Mouse (Mus musculus) E14TG2a.4 (cell line): ENCODE results near the gene Rev1.

ENCODE experiments used
- H3K27me3 ChIP-seq: 2 replicates; pipeline ENCODE4 v1.6.1; 2014; ENCODE audit warnings: low read length, control low read depth; ENCODE audit not compliant: insufficient read depth
- H3K36me3 ChIP-seq: 2 replicates; pipeline ENCODE4 v1.6.1; 2014; ENCODE audit warnings: low read length, control low read depth; ENCODE audit not compliant: insufficient read depth
- H3K4me1 ChIP-seq: replicated peaks from 2 replicates; pipeline ENCODE4 v1.6.1; 2014; ENCODE audit warnings: low read depth, low read length, control low read depth
- H3K4me3 ChIP-seq: replicated peaks from 2 replicates; pipeline ENCODE4 v1.5.1; 2014; ENCODE audit warnings: mild to moderate bottlenecking, low read length
- H3K9me3 ChIP-seq: 2 replicates; pipeline ENCODE4 v1.6.1; 2014; ENCODE audit warnings: low read length, control low read depth
- CTCF ChIP-seq: conservative IDR thresholded peaks from 2 replicates; pipeline ENCODE4 v1.5.1; 2014; ENCODE audit warnings: low read length
- NANOG ChIP-seq: IDR thresholded peaks from 2 replicates; pipeline ENCODE4 v1.6.1; 2014; ENCODE audit warnings: borderline replicate concordance, low read length, mixed read lengths
- POU5F1 ChIP-seq: IDR thresholded peaks from 2 replicates; pipeline ENCODE4 v1.6.1; 2014; ENCODE audit warnings: low read length, borderline replicate concordance

Gene Rev1

DNA sequence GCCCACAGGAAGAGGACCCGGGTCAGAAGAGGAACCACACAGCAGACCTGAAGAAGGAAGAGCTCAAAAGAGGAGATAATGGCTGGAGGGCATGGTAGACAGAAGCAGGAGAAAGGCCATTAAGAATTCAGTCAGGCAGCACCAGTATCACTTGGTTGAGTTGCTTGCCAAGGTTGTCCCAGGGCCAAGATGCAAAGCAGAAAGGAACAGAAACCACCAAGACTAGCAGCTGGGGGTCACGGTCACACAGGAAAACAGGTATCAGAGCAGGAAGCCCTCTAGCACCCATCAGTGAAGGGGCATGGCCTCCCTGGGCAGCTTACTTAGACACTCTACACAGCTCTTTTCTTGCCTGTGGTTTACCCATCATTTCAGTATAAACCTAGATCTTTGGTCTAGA lies 9.8 kb upstream of the Rev1 start:
- peaks cover 5% of the 10 kb centered on the region; the same call in 1 of the 2 replicates for H3K9me3 ChIP-seq
- no peak overlapping the region for H3K4me3 ChIP-seq
- peaks cover 17% of the 10 kb centered on the region for H3K27me3 ChIP-seq
- TF ChIP-seq CTCF (no peak), NANOG (no peak), POU5F1 (no peak)
- no peaks in the 10 kb centered on the region for H3K4me1 ChIP-seq
- no peaks in the 10 kb centered on the region for H3K36me3 ChIP-seq

DNA sequence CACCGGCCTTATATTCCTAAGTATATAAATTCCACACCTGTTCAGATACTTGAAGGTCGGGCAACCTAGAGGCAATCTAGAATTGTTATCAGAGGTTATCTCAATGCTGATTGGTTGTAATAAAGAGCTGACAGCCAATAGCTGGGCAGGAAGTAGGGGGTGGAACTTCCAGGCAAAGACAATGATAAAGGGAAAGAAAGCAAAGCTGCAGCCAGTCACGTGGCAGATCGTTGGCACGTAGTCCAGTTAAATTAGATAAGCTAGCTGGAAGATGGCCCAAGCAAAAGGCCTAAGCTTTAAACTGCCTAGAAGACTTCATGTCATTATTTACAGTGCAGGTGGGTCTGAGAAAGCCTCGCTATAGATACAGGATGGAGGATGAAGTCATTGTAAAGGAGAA lies 3.3 kb upstream of the Rev1 start:
- Histone ChIP-seq H3K27me3 (peaks cover 18% of the 10 kb centered on the region; the same call in 1 of the 2 replicates), H3K36me3 (no peaks in the 10 kb centered on the region)
- TF ChIP-seq CTCF: no peak
- TF ChIP-seq POU5F1: no peak
- TF ChIP-seq NANOG: no peak

DNA sequence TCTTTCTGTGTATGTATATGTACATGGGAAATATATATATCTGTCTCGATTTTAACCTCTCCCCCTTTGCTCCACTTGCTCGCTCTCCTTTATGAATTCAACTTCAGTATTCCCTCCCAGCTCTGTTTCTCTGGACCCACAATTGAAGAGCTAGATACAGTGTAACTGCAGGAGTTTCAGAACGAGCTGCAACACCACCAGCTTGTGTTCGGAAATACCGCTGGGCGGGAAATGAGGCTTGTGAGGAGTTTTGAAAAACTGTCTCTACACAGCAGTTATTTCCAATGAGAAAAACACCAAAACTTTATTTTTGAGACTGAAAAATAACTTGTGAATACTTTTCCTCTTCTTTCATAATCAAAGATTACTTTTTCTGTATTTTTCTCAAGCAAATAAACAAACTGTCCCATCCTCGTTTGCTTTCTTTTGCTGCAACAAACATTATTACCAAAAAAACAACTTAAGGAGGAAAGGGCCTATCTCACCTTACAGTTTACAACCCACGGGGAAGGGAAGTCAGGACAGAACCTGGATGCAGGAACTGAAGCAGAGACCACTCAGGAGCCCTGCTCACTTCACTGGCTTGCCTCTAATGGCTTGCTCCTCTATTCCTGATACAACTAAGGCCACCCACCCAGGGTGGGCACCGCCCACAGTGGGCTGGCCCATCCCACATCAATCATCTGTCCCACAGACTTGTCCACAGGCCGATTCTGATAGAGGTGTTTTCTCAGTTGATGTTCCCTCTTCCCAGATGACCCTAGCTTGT lies 1.3 kb upstream of the Rev1 start:
- Histone ChIP-seq H3K9me3 (peaks cover 5% of the 10 kb centered on the region; the same call in 1 of the 2 replicates), H3K4me3 (peak overlapping the region; percentile 95; the same call in 1 of the 2 replicates), H3K36me3 (peaks cover 15% of the 10 kb centered on the region), H3K4me1 (peaks cover 36% of the 10 kb centered on the region), H3K27me3 (peaks cover 15% of the 10 kb centered on the region; the same call in 1 of the 2 replicates)
- no peak for TF ChIP-seq CTCF
- no peak for TF ChIP-seq NANOG
- TF ChIP-seq POU5F1: no peak

More for the DNA sequence above, 3.3 kb upstream of the Rev1 start:
- Histone ChIP-seq H3K4me1 (peaks cover 19% of the 10 kb centered on the region), H3K9me3 (peaks cover 5% of the 10 kb centered on the region; the same call in 1 of the 2 replicates), H3K4me3 (no peak overlapping the region)

DNA sequence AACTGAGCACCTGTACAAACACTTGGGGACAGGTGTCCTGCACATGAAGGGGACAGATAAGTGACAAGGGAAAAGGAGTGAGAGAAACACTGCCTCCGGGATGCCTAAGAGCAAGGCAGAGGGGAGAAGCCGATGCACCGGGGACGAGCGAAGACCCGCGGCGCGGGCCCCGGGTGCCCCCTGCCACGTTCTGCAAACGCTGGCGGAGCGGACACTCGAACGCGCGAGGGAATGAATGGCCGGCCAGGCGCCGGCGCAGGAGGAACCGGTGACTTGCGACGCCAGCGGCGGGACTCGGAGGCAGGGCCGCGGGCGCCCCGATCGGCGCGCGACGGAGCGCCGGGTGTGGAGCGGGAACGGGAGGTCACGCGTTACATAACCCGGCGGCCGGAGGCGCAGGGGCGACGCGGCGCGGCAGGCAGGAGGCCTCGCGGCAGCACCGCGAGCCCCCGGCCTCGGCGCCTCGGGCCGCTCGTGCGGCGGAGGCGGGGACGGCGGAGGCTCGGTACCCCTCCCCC lies 623 bp downstream of the Rev1 start:
- no peaks in the 10 kb centered on the region for H3K9me3 ChIP-seq
- peaks cover 51% of the 10 kb centered on the region for H3K4me1 ChIP-seq

DNA sequence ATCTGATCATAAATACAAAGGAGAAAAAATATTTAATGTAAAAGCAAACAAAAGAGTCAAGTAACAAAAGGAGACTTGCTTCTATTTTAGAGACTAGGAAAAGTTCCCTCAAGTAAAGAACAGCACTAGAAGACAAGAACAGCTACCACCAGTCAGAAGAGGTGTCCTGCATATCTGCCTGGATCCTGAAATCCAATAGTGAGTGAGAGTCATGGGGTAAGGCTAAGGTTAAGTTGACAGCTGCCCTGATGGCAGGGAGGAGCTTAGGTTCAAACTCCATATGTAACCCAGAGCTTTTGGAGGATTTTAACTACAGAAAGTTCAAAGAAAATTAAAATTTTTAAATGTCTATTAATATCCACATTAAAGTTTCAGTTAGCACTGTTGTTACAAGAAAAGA lies 2.6 kb downstream of the Rev1 start:
- Histone ChIP-seq H3K4me1 (peaks cover 67% of the 10 kb centered on the region), H3K9me3 (no peaks in the 10 kb centered on the region), H3K4me3 (peak overlapping the region; percentile 95; the same call in 1 of the 2 replicates), H3K27me3 (peaks cover 2% of the 10 kb centered on the region; the same call in 1 of the 2 replicates), H3K36me3 (peaks cover 43% of the 10 kb centered on the region)
- no peak for TF ChIP-seq CTCF
- TF ChIP-seq POU5F1: no peak
- TF ChIP-seq NANOG: no peak

More for the DNA sequence above, 623 bp downstream of the Rev1 start:
- Histone ChIP-seq H3K36me3 (peaks cover 29% of the 10 kb centered on the region), H3K27me3 (peaks cover 8% of the 10 kb centered on the region; the same call in 1 of the 2 replicates), H3K4me3 (peak overlapping the region; percentile 95)
- TF ChIP-seq CTCF: no peak
- no peak for TF ChIP-seq POU5F1
- TF ChIP-seq NANOG: no peak

DNA sequence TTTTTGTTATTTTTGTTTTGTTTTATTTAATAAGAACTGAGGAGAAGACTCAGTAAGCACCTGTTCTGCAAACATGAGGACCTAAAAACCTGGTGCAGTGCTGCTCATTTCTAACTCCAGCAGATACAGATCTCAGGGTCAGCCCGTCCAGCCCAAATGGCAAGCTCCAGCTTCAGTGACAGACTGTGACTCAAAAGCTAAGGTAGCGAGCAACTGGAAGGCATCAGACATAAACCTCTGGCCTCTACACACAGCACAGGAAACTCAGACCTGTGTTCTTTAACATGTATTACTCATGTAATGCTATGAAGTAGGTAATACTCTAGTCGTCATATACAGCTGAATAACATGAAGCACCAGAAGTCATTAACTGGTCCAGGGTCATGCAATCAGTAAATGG lies 3.2 kb downstream of the Rev1 start:
- Histone ChIP-seq H3K9me3 (no peaks in the 10 kb centered on the region), H3K4me3 (no peak overlapping the region), H3K36me3 (peaks cover 48% of the 10 kb centered on the region), H3K27me3 (no peaks in the 10 kb centered on the region), H3K4me1 (peaks cover 73% of the 10 kb centered on the region)
- TF ChIP-seq NANOG (no peak), POU5F1 (no peak), CTCF (no peak)

DNA sequence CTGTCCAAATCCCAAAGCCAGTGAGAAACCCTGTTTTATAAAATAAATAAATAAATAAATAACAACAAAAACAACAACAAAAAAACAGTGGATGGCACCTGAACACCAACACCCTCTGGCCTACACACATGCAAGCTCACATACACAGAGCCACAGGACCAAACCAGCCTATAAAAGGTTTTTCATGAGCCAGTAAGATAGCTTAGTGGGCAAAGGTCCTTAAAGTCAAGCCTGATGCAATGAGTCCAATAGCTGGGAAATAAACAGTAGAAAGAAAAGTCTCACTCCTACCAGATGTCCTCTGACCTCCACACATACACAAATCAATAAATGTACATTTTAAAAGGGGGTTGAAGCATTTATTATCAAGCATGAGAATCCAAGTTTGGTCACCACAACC lies 5.3 kb downstream of the Rev1 start:
- Histone ChIP-seq H3K4me3 (no peak overlapping the region), H3K27me3 (no peaks in the 10 kb centered on the region), H3K4me1 (peaks cover 67% of the 10 kb centered on the region), H3K36me3 (peaks cover 59% of the 10 kb centered on the region), H3K9me3 (no peaks in the 10 kb centered on the region)
- TF ChIP-seq NANOG (no peak), POU5F1 (no peak), CTCF (no peak)

DNA sequence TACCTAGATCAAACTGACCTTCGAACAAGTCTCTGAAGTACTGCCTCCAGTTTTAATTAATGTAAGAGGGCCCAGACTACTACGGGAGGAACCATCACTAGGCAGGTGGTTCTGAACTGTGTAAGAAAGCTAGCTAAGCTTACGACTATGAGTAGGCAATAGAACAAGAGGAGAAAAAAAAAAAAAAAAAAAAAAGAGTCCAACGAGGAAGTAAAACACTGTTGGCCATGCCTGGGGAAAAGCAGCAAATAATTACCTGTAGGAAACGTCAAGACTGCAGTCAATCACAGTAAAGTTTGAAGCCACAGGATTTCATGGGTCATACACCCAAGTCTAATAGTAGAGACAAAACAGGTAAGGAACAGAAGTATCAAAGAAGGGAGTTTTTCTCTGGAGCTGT lies 8.7 kb downstream of the Rev1 start:
- no peaks in the 10 kb centered on the region for H3K27me3 ChIP-seq
- no peak for TF ChIP-seq POU5F1
- TF ChIP-seq CTCF: no peak
- no peak for TF ChIP-seq NANOG
- H3K4me3 ChIP-seq: no peak overlapping the region

DNA sequence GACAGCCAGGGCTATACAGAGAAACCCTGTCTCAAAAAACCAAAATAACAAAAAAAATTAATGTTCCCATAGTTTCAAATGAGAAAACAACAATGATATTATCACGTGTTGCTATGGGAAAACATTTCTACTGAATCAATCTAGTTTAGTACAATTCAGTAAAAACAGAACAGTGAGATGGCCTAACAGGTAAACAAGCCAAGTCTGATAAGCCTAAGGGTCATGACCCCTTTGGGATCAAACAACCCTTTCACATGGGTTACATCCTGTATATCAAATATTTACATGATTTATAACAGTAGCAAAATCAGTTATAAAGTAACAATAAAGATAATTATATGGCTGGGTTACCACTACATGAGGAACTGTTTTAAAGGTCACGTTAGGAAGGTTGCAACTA lies 11.0 kb downstream of the Rev1 start:
- peaks cover 42% of the 10 kb centered on the region for H3K36me3 ChIP-seq
- H3K4me3 ChIP-seq: no peak overlapping the region
- no peak for TF ChIP-seq NANOG
- peaks cover 51% of the 10 kb centered on the region for H3K4me1 ChIP-seq
- no peaks in the 10 kb centered on the region for H3K27me3 ChIP-seq
- H3K9me3 ChIP-seq: no peaks in the 10 kb centered on the region

More for the DNA sequence above, 8.7 kb downstream of the Rev1 start:
- peaks cover 62% of the 10 kb centered on the region for H3K4me1 ChIP-seq
- peaks cover 60% of the 10 kb centered on the region for H3K36me3 ChIP-seq
- no peaks in the 10 kb centered on the region for H3K9me3 ChIP-seq
